Mouse (Mus musculus) frontal cortex, adult 2 months (tissue): Measurements from ENCODE around the gene Wbp2. TPM values are rescaled to one million over a fixed set of nuclear protein-coding genes. Genes with fewer than 3 reads are reported as not detected.

Experiments
- DNase-seq, 2 experiments: peaks; one replicate each; pipeline ENCODE4 v3.0.0; 2022; ENCODE audit warnings: low spot score in 1 of 2; ENCODE audit errors: extremely low spot score in 1 of 2
- polyA plus RNA-seq: library from polyadenylated mRNA; depleted of rRNA; stranded (reverse); fragments of >200 nt; gene quantifications from 2 replicates; pipeline ENCODE4 v1.2.3, GENCODE M21; 2012; rRNA removed

The Wbp2 gene
- polyA plus RNA-seq, 1 experiment: 391 TPM

DNA sequence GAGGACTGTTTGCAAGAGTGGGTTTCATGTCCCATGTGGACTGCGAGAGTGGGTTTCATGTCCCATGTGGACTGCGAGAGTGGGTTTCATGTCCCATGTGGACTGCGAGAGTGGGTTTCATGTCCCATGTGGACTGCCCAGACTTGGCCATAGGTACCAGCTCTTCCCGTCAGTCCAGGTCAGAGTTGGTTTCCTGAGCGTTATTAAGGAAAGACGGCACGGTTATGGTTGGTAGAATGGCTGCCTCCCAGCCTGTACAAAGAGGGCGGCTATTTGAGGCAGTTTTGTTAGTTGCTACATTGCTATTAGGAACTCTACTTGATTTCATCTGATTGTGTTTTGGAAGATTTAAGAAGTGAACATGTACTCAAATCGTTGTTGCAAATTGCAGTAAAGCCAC, 49.0 kb downstream of the Wbp2 start:
- DNase-seq: no peak

DNA sequence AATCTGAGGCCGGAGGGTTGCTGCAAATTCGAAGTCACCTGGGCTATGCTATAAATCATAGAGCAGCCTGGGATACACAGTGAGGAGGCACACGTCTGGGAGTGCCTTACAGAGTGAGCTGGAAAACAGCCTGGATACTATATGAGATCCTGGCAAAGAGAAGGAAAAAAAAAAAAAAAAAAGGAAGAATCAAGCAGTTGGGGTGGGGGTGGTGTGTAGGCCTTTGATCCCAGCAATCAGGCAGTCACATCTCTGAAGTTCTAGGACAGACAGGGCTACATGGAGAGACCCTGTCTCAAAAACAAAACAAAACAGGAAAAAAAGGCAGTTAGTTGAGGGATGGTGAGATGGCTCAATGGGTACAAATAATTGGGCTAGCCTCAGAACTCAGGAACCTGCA, 50.1 kb downstream of the Wbp2 start:
- DNase-seq: no peak

DNA sequence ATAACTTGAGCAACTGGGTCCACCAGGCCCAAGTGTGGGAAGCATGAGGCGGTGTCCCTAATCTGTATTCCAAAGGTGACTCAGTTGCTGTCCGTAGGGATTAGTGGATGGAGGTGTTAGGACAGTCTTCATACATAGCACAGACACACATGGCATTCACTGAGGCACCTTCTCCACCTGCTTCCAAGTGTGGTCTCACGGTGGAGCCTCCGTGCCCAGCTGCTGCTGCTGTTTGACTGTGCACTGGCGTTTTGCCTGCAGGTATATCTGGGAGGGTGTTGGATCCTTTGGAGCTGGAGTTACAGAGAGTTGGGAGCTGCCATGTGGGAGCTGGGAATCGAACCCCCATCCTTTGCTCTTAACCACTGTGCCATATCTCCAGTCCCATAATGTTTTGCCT, 52.2 kb downstream of the Wbp2 start:
- DNase-seq: no peak

GRCm38 (mm10) chr11:116030898-116031845, 55.6 kb downstream of the Wbp2 start:
- no peak for DNase-seq

GRCm38 (mm10) chr11:116030088-116030897, 56.5 kb downstream of the Wbp2 start, which contains the start of gene Unk:
Gene Unk, plus strand, starts transcription at chr11:116030322.
- DNase-seq: peak; percentile 98 to 99

GRCm38 (mm10) chr11:116029086-116029865, 57.5 kb downstream of the Wbp2 start:
- DNase-seq: no peak

Other genes starting within 250 kb of the Wbp2 start
- 0.55 and 1.1 TPM in 2 replicates for gene Myo15b, start 228.6 kb downstream of the Wbp2 start, polyA plus RNA-seq
- gene Smim5, start 187.0 kb downstream of the Wbp2 start, polyA plus RNA-seq: 0.64 TPM in 1 of 2 replicates, not detected in the other
- gene Smim6, start 175.0 kb downstream of the Wbp2 start, polyA plus RNA-seq: not detected in 2 replicates
- 71.9 and 89.0 TPM in 2 replicates for gene Sap30bp, start 153.7 kb downstream of the Wbp2 start, polyA plus RNA-seq
- gene Recql5, start 153.5 kb downstream of the Wbp2 start, polyA plus RNA-seq: 28.4 and 31.7 TPM in 2 replicates
- gene Itgb4, start 112.3 kb downstream of the Wbp2 start, polyA plus RNA-seq: 5.7 and 7.2 TPM in 2 replicates
- 17.6 and 19.3 TPM in 2 replicates for gene Galk1, start 74.3 kb downstream of the Wbp2 start, polyA plus RNA-seq
- 347 and 369 TPM in 2 replicates for gene H3f3b, start 59.0 kb downstream of the Wbp2 start, polyA plus RNA-seq
- gene Unk, start 56.7 kb downstream of the Wbp2 start, polyA plus RNA-seq: 35.4 and 38.1 TPM in 2 replicates
- 0.84 and 0.90 TPM in 2 replicates for gene Unc13d, start 9.0 kb downstream of the Wbp2 start, polyA plus RNA-seq
- gene Trim47, start 40.2 kb upstream of the Wbp2 start, polyA plus RNA-seq: 6.2 and 7.4 TPM in 2 replicates
- gene Trim65, start 44.1 kb upstream of the Wbp2 start, polyA plus RNA-seq: 6.2 and 6.3 TPM in 2 replicates
- 36.1 and 44.3 TPM in 2 replicates for gene Mrpl38, start 51.9 kb upstream of the Wbp2 start, polyA plus RNA-seq
- 105 and 124 TPM in 2 replicates for gene Fbf1, start 81.2 kb upstream of the Wbp2 start, polyA plus RNA-seq
- 50.9 and 51.0 TPM in 2 replicates for gene Ten1, start 111.9 kb upstream of the Wbp2 start, polyA plus RNA-seq
- gene Acox1, start 112.0 kb upstream of the Wbp2 start, polyA plus RNA-seq: 119 and 129 TPM in 2 replicates
- gene Evpl, start 151.1 kb upstream of the Wbp2 start, polyA plus RNA-seq: 1.0 and 1.1 TPM in 2 replicates
- gene Srp68, start 187.2 kb upstream of the Wbp2 start, polyA plus RNA-seq: 63.4 and 63.9 TPM in 2 replicates
- gene Galr2, start 193.9 kb upstream of the Wbp2 start, polyA plus RNA-seq: not detected in 2 replicates
- 89.7 and 97.5 TPM in 2 replicates for gene Exoc7, start 220.2 kb upstream of the Wbp2 start, polyA plus RNA-seq
- gene Foxj1, start 248.4 kb upstream of the Wbp2 start, polyA plus RNA-seq: 4.6 and 5.6 TPM in 2 replicates